Mouse (Mus musculus) stomach, embryonic 16.5 days (tissue): Measurements from ENCODE around the gene Fance. TPM values are rescaled to one million over a fixed set of nuclear protein-coding genes. Genes with fewer than 3 reads are reported as not detected.
A peak's percentile ranks its signal among the peaks of the same experiment; 100 is the strongest.

ENCODE experiments used
- ATAC-seq: fragments of 200-750 bp; cut with Nextera tagmentation; 2 replicates; pipeline ENCODE4 v1.8.0; 2017; ENCODE audit warnings: moderate number of reproducible peaks, moderate TSS enrichment; ENCODE audit not compliant: insufficient read depth, low FRiP score
- H3K27ac ChIP-seq: fragments of 300-500 bp; sonication (generic); 2 replicates; pipeline ENCODE4 v1.5.1; 2014; ENCODE audit warnings: low read length
- H3K27me3 ChIP-seq: fragments of 300-500 bp; sonication (generic); 2 replicates; pipeline ENCODE4 v1.6.1; 2014; ENCODE audit warnings: low read length, control low read depth, mixed read lengths; ENCODE audit not compliant: control insufficient read depth, insufficient read depth
- H3K36me3 ChIP-seq: fragments of 300-500 bp; sonication (generic); 2 replicates; pipeline ENCODE4 v1.6.1; 2014; ENCODE audit warnings: low read length; ENCODE audit not compliant: control insufficient read depth, insufficient read depth
- H3K4me1 ChIP-seq: fragments of 300-500 bp; sonication (generic); 2 replicates; pipeline ENCODE4 v1.6.1; 2014; ENCODE audit warnings: low read length, control low read depth, mixed read lengths; ENCODE audit not compliant: control insufficient read depth, insufficient read depth
- H3K4me2 ChIP-seq: fragments of 300-500 bp; sonication (generic); 2 replicates; pipeline ENCODE4 v1.6.1; 2014; ENCODE audit warnings: low read depth, low read length, mixed read lengths
- H3K4me3 ChIP-seq: fragments of 300-500 bp; sonication (generic); replicated peaks from 2 replicates; pipeline ENCODE4 v1.5.1; 2014; ENCODE audit warnings: mild to moderate bottlenecking, low read length
- H3K9ac ChIP-seq: fragments of 300-500 bp; sonication (generic); 2 replicates; pipeline ENCODE4 v1.6.1; 2014; ENCODE audit warnings: low read length
- H3K9me3 ChIP-seq: fragments of 300-500 bp; sonication (generic); replicated peaks from 2 replicates; pipeline ENCODE4 v1.6.1; 2016; ENCODE audit warnings: low read length, control low read depth; ENCODE audit not compliant: control insufficient read depth
- WGBS: fragments of 180-500 bp; shearing (Covaris S2); extraction: QIAGEN DNeasy Blood & Tissue Kit; methylation state at CpG from one replicate; pipeline ENCODE4 v1.1.7; 2014; 5-methylcytosine and 5-hydroxymethylcytosine counted together
- polyA plus RNA-seq: library from polyadenylated mRNA; unstranded; fragments of >200 nt; fragmentation: Nextera tagmentation; extraction: Ambion mirVana; gene quantifications from 2 replicates; pipeline ENCODE4 v1.2.1, GENCODE M21; 2015

Fance gene
- polyA plus RNA-seq, 1 experiment from 2014 or later, result 20.4 TPM

DNA sequence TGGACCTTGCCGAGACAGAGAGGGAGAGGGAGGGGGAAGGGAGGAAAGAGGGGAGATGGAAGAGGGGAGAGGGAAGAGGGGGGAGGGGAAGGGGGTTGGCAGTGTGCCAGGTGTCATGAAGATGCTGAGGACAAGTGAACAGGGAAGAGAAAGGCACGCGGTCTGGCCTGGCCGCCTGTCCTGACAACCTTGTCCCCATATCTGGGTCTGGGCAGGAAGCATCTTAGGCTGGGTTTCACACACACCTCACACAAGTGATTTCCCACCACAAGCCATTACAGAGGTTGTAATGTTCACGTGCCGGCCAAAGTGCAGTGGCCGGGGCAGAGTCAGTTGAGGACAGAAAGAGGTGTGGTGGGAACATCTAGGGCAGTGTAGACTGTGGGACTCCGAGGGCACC lies 25.7 kb upstream of the Fance start:
- 49% methylated on average over 8 of the region's 8 CpGs for WGBS
- H3K27me3 ChIP-seq, result no peaks in the 10 kb centered on the region
- H3K4me2 ChIP-seq, result no peak overlapping the region
- ATAC-seq, result 0 out of 2 replicates have a peak, but pooled peaks have one; percentile 1
- peaks cover 9% of the 10 kb centered on the region; the same call in 1 of the 2 replicates for H3K4me1 ChIP-seq
- no peaks in the 10 kb centered on the region for H3K9me3 ChIP-seq
- H3K36me3 ChIP-seq, result no peaks in the 10 kb centered on the region
- H3K4me3 ChIP-seq, result no peak overlapping the region
- no peak overlapping the region for H3K27ac ChIP-seq
- H3K9ac ChIP-seq, result no peak overlapping the region

- WGBS, result 57% methylated on average over 5 of the region's 5 CpGs
Measured at GRCm38 (mm10) chr17:28287980-28288379, 25.3 kb upstream of the Fance start.

GRCm38 (mm10) chr17:28290262-28290661 lies 23.1 kb upstream of the Fance start:
- Histone ChIP-seq H3K27ac (no peak overlapping the region), H3K4me3 (no peak overlapping the region), H3K27me3 (no peaks in the 10 kb centered on the region), H3K9ac (peak overlapping the region; percentile 19; the same call in 1 of the 2 replicates), H3K9me3 (no peaks in the 10 kb centered on the region), H3K36me3 (no peaks in the 10 kb centered on the region), H3K4me1 (peaks cover 12% of the 10 kb centered on the region; the same call in 1 of the 2 replicates), H3K4me2 (no peak overlapping the region)
- WGBS, result 59% methylated on average over 3 of the region's 3 CpGs
- ATAC-seq, result peak; percentile 39; the same call in 1 of the 2 replicates

More at GRCm38 (mm10) chr17:28287980-28288379, 25.3 kb upstream of the Fance start:
- Histone ChIP-seq H3K4me2 (no peak overlapping the region), H3K27ac (no peak overlapping the region), H3K4me3 (no peak overlapping the region), H3K9me3 (no peaks in the 10 kb centered on the region), H3K36me3 (no peaks in the 10 kb centered on the region), H3K27me3 (no peaks in the 10 kb centered on the region), H3K4me1 (peaks cover 9% of the 10 kb centered on the region; the same call in 1 of the 2 replicates), H3K9ac (no peak overlapping the region)
- ATAC-seq, result 0 out of 2 replicates have a peak, but pooled peaks have one; percentile 19

GRCm38 (mm10) chr17:28290671-28291070 lies 22.6 kb upstream of the Fance start:
- Histone ChIP-seq H3K4me3 (no peak overlapping the region), H3K27me3 (no peaks in the 10 kb centered on the region), H3K36me3 (no peaks in the 10 kb centered on the region), H3K9me3 (no peaks in the 10 kb centered on the region), H3K4me2 (no peak overlapping the region), H3K4me1 (peaks cover 12% of the 10 kb centered on the region; the same call in 1 of the 2 replicates), H3K27ac (no peak overlapping the region), H3K9ac (no peak overlapping the region)
- WGBS, result 59% methylated on average over 11 of the region's 11 CpGs
- ATAC-seq, result peak; percentile 53; the same call in 1 of the 2 replicates

DNA sequence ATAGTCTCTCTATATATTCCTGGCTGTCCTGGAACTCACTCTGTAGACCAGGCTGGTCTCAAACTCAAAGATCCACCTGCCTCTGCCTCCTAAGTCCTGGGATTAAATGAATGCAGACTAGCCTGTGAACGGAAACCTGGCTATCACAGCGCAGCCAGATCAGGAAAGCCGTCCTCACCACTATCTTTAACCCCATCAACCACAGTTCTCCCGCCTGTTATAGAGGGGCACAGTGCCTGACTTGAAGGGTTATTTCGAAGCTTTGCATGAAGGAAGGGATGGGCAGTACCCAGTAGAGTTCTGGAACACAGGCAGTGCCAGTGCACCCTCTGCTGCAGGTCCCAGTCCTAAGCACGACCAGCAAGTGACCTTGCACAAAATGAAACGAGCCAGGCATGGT lies 22.0 kb upstream of the Fance start:
- no peaks in the 10 kb centered on the region for H3K9me3 ChIP-seq
- no peak overlapping the region for H3K27ac ChIP-seq
- H3K4me3 ChIP-seq, result no peak overlapping the region
- H3K36me3 ChIP-seq, result no peaks in the 10 kb centered on the region
- H3K4me2 ChIP-seq, result no peak overlapping the region
- no peaks in the 10 kb centered on the region for H3K27me3 ChIP-seq
- ATAC-seq, result no peak
- 70% methylated on average over 7 of the region's 7 CpGs for WGBS
- H3K4me1 ChIP-seq, result peaks cover 12% of the 10 kb centered on the region; the same call in 1 of the 2 replicates
- H3K9ac ChIP-seq, result no peak overlapping the region

GRCm38 (mm10) chr17:28293716-28294115 lies 19.6 kb upstream of the Fance start:
- WGBS, result 74% methylated on average over 4 of the region's 4 CpGs

GRCm38 (mm10) chr17:28294449-28295333 lies 18.6 kb upstream of the Fance start:
- peaks cover 4% of the 10 kb centered on the region; the same call in 1 of the 2 replicates for H3K36me3 ChIP-seq
- H3K9ac ChIP-seq, result peak overlapping the region; percentile 41; the same call in 1 of the 2 replicates
- H3K9me3 ChIP-seq, result no peaks in the 10 kb centered on the region
- peaks cover 12% of the 10 kb centered on the region; the same call in 1 of the 2 replicates for H3K4me1 ChIP-seq
- 0 out of 2 replicates have a peak, but pooled peaks have one; percentile 5 for ATAC-seq
- no peaks in the 10 kb centered on the region for H3K27me3 ChIP-seq
- 61% methylated on average over 17 of the region's 17 CpGs for WGBS
- peak overlapping the region; percentile 36; the same call in 1 of the 2 replicates for H3K27ac ChIP-seq
- no peak overlapping the region for H3K4me2 ChIP-seq
- no peak overlapping the region for H3K4me3 ChIP-seq

More at GRCm38 (mm10) chr17:28293716-28294115, 19.6 kb upstream of the Fance start:
- Histone ChIP-seq H3K9me3 (no peaks in the 10 kb centered on the region), H3K4me2 (no peak overlapping the region), H3K27me3 (no peaks in the 10 kb centered on the region), H3K27ac (0 out of 2 replicates have a peak overlapping the region, but pooled peaks have one; percentile 36), H3K4me3 (no peak overlapping the region), H3K9ac (no peak overlapping the region), H3K4me1 (peaks cover 12% of the 10 kb centered on the region; the same call in 1 of the 2 replicates), H3K36me3 (peaks cover 2% of the 10 kb centered on the region; the same call in 1 of the 2 replicates)
- no peak for ATAC-seq

DNA sequence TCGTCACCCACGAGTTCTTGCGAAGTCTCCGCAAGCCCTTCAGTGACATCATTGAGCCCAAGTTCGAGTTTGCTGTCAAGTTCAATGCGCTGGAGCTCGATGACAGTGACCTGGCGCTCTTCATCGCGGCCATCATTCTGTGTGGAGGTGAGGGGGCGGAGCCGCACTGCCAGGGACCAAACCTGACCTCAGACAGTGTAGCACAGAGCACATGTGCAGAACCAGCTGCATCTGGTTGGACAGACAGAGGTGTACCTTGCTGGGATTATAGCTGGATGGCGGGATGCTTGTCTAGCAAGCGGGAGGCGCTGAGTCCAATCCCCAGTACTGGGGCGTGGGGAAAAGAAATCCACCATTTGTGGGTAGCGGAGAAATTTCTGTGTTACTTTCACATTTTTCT lies 14.4 kb upstream of the Fance start:
- Histone ChIP-seq H3K4me1 (peaks cover 17% of the 10 kb centered on the region; the same call in 1 of the 2 replicates), H3K9ac (no peak overlapping the region), H3K9me3 (no peaks in the 10 kb centered on the region), H3K4me2 (no peak overlapping the region), H3K4me3 (no peak overlapping the region), H3K27ac (no peak overlapping the region), H3K36me3 (peaks cover 4% of the 10 kb centered on the region; the same call in 1 of the 2 replicates), H3K27me3 (no peaks in the 10 kb centered on the region)
- WGBS, result 93% methylated on average over 17 of the region's 17 CpGs
- no peak for ATAC-seq
